Comparison of ENCODE assay signal across 8 mouse cellular contexts in the genomic region with DNA sequence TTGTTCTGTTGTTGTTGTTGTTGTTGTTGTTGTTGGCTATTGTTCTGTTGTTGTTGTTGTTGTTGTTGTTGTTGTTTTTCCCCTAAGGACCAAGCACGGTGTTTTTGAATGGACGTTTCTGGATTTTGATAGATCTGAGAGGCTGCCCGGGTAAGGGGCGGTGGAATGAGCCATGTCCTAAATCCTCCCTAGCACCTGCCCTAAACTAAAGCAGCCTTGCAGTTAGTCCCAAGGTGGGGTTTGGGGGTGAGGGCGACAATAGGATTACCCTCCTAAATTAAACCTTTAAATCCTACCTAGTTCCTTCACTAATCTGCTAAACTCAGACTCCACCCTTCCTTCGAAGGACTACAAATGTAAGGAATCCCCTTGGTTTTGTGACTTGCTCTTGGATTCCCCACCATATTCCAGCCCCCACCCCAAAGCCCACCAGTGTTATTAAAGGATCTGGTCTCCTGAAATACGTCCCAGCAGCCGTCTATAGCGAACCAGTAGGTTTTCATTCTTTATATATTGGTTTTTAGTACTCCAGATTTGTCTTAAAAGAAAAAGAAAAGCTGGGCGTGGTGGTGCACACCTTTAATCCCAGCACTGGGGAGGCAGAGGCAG. TPM values are rescaled to one million over a fixed set of nuclear protein-coding genes. Genes with fewer than 3 reads are reported as not detected.
DNase-seq lines count a peak whose midpoint lies in the region; ATAC-seq and TF ChIP-seq lines count a peak whose summit lies in the region.

No protein-coding gene starts in this region.

- DNase-seq in heart, postnatal 25 days (ENCODE audit: low spot score) = no peak
- DNase-seq in MEL (ENCODE audit: low read depth, low spot score) = no peak
- DNase-seq in adrenal gland, postnatal 25 days = no peak
- no peak for DNase-seq in gastrocnemius, postnatal 36 days

- H3K27me3 ChIP-seq in heart, embryonic 15.5 days = no peaks in the 10 kb centered on the region
- H3K27me3 ChIP-seq in MEL (ENCODE audit: control insufficient read depth in 1 of 2, insufficient read depth in 2 of 2, low read length in 2 of 2) = no peaks in the 10 kb centered on the region
- no peaks in the 10 kb centered on the region for H3K27me3 ChIP-seq in erythroblast, embryonic 14.5 days (ENCODE audit: control insufficient read depth)
- H3K27me3 ChIP-seq in limb, embryonic 12.5 days = no peaks in the 10 kb centered on the region
- H3K27me3 ChIP-seq in neural tube, embryonic 14.5 days (ENCODE audit: control insufficient read depth, insufficient read depth, low read length) = no peaks in the 10 kb centered on the region

- no peak for TF ChIP-seq EP300 in MEL (IDR thresholded peaks at IDR 0.05; ENCODE audit: low read depth in 1 of 2, low read length in 2 of 2)

- TF ChIP-seq CTCF in MEL (IDR thresholded peaks at IDR 0.05 in 2 of 3, conservative IDR thresholded peaks at IDR 0.05 in 1 of 3; ENCODE audit: control insufficient read depth in 1 of 3, insufficient read depth in 1 of 3, low read depth in 2 of 3, low read length in 3 of 3, poor library complexity in 1 of 3, severe bottlenecking in 1 of 3) = no peak

- H3K9me3 ChIP-seq in heart, embryonic 15.5 days (replicated peaks) = no peaks in the 10 kb centered on the region
- no peaks in the 10 kb centered on the region for H3K9me3 ChIP-seq in MEL (replicated peaks; ENCODE audit: insufficient read depth, low read length)
- H3K9me3 ChIP-seq in erythroblast, embryonic 14.5 days (ENCODE audit: control insufficient read depth, low read length) = no peaks in the 10 kb centered on the region
- H3K9me3 ChIP-seq in limb, embryonic 12.5 days = no peaks in the 10 kb centered on the region
- no peaks in the 10 kb centered on the region for H3K9me3 ChIP-seq in neural tube, embryonic 14.5 days (ENCODE audit: control insufficient read depth, low read length)

- peak; percentile 59; the same call in 1 of the 2 replicates for ATAC-seq in heart, embryonic 15.5 days (replicated peaks; ENCODE audit: insufficient number of reproducible peaks, insufficient read depth, low FRiP score, low read depth)
- peak; percentile 67 for ATAC-seq in limb, embryonic 12.5 days (ENCODE audit: insufficient number of reproducible peaks, insufficient read depth, low FRiP score, low TSS enrichment, low read depth)
- peak; percentile 66 for ATAC-seq in neural tube, embryonic 14.5 days (ENCODE audit: low read depth)

- H3K79me2 ChIP-seq in MEL (ENCODE audit: control insufficient read depth, insufficient read depth, low read length, poor library complexity) = peaks cover 44% of the 10 kb centered on the region

- TF ChIP-seq POLR2A in MEL (IDR thresholded peaks at IDR 0.05; ENCODE audit: control insufficient read depth in 1 of 2, insufficient read depth in 1 of 2, low read depth in 1 of 2, low read length in 2 of 2, poor library complexity in 1 of 2) = no peak

- peak overlapping the region; percentile 76 for H3K9ac ChIP-seq in heart, embryonic 15.5 days
- peak overlapping the region; percentile 89 for H3K9ac ChIP-seq in MEL (ENCODE audit: control insufficient read depth, low read depth, low read length, poor library complexity, severe bottlenecking)
- peak overlapping the region; percentile 83 for H3K9ac ChIP-seq in limb, embryonic 12.5 days (replicated peaks)
- peak overlapping the region; percentile 78 for H3K9ac ChIP-seq in neural tube, embryonic 14.5 days (replicated peaks; ENCODE audit: low read depth, low read length)

- H3K27ac ChIP-seq in heart, embryonic 15.5 days = peak overlapping the region; percentile 79
- H3K27ac ChIP-seq in MEL (ENCODE audit: control insufficient read depth, low read depth, low read length) = peak overlapping the region; percentile 73
- H3K27ac ChIP-seq in limb, embryonic 12.5 days = peak overlapping the region; percentile 78; the same call in 1 of the 2 replicates
- H3K27ac ChIP-seq in neural tube, embryonic 14.5 days (ENCODE audit: low read depth, low read length) = peak overlapping the region; percentile 84

- no peaks in the 10 kb centered on the region for H3K36me3 ChIP-seq in heart, embryonic 15.5 days
- peaks cover 0 to 14% of the 10 kb centered on the region in 2 experiments; a peak in 2 of 4 replicates for H3K36me3 ChIP-seq in MEL (ENCODE audit: control insufficient read depth in 1 of 2, insufficient read depth in 2 of 2, low read length in 2 of 2)
- peaks cover 4% of the 10 kb centered on the region for H3K36me3 ChIP-seq in erythroblast, embryonic 14.5 days (ENCODE audit: control insufficient read depth)
- no peaks in the 10 kb centered on the region; the same call in 1 of the 2 replicates for H3K36me3 ChIP-seq in limb, embryonic 12.5 days
- no peaks in the 10 kb centered on the region for H3K36me3 ChIP-seq in neural tube, embryonic 14.5 days (ENCODE audit: control insufficient read depth, insufficient read depth, low read length)

- 35% methylated on average over 10 of the region's 10 CpGs for WGBS in heart, embryonic 15.5 days
- WGBS in limb, embryonic 12.5 days = 36% methylated on average over 10 of the region's 10 CpGs
- 38% methylated on average over 10 of the region's 10 CpGs for WGBS in neural tube, embryonic 14.5 days

- peak overlapping the region; percentile 80 for H3K4me2 ChIP-seq in heart, embryonic 15.5 days
- peak overlapping the region; percentile 72 for H3K4me2 ChIP-seq in limb, embryonic 12.5 days
- peak overlapping the region; percentile 49 for H3K4me2 ChIP-seq in neural tube, embryonic 14.5 days (ENCODE audit: low read depth, low read length)

- H3K4me1 ChIP-seq in heart, embryonic 15.5 days (replicated peaks) = peaks cover 12% of the 10 kb centered on the region
- H3K4me1 ChIP-seq in MEL (ENCODE audit: control insufficient read depth in 1 of 2, insufficient read depth in 2 of 2, low read length in 2 of 2) = peaks cover 0 to 9% of the 10 kb centered on the region in 2 experiments; a peak in 2 of 4 replicates
- peaks cover 23% of the 10 kb centered on the region for H3K4me1 ChIP-seq in erythroblast, embryonic 14.5 days (ENCODE audit: control insufficient read depth)
- H3K4me1 ChIP-seq in limb, embryonic 12.5 days (replicated peaks) = peaks cover 16% of the 10 kb centered on the region
- peaks cover 18% of the 10 kb centered on the region for H3K4me1 ChIP-seq in neural tube, embryonic 14.5 days (ENCODE audit: control insufficient read depth, insufficient read depth, low read length)

- peak overlapping the region; percentile 75 for H3K4me3 ChIP-seq in heart, embryonic 15.5 days
- H3K4me3 ChIP-seq in MEL (ENCODE audit: control insufficient read depth in 1 of 2, insufficient read depth in 1 of 2, low read depth in 2 of 2, low read length in 2 of 2) = peak overlapping the region; percentile 89 to 97
- H3K4me3 ChIP-seq in erythroblast, embryonic 14.5 days (replicated peaks) = peak overlapping the region; percentile 72
- peak overlapping the region; percentile 78 for H3K4me3 ChIP-seq in limb, embryonic 12.5 days (replicated peaks)
- peak overlapping the region; percentile 82 for H3K4me3 ChIP-seq in neural tube, embryonic 14.5 days (ENCODE audit: low read depth, low read length)

- intact Hi-C loops in heart, postnatal 25 days (cut with DNase I) = no loop called here
- intact Hi-C loops in gastrocnemius, postnatal 36 days (cut with DNase I) = no loop called here

- TF ChIP-seq RAD21 in MEL (IDR thresholded peaks at IDR 0.05; ENCODE audit: low read depth, low read length) = no peak

TF ChIP-seq in MEL, 35 proteins besides CTCF, POLR2A, EP300 and RAD21:
- TF ChIP-seq USF1 (IDR thresholded peaks at IDR 0.05; ENCODE audit: low read depth, low read length) (no peak), CHD1 (IDR thresholded peaks at IDR 0.05; ENCODE audit: low read depth, low read length) (no peak), KAT2A (conservative IDR thresholded peaks at IDR 0.05; ENCODE audit: low read depth, low read length) (no peak), ZNF384 (IDR thresholded peaks at IDR 0.05; ENCODE audit: low read depth, low read length) (no peak), MEF2A (IDR thresholded peaks at IDR 0.05; ENCODE audit: extremely low read depth, insufficient replicate concordance, low read depth, low read length, poor library complexity, severe bottlenecking) (no peak), NELFE (IDR thresholded peaks at IDR 0.05; ENCODE audit: low read depth, low read length) (no peak), TAL1 (IDR thresholded peaks at IDR 0.05; ENCODE audit: low read length) (no peak), JUND (IDR thresholded peaks at IDR 0.05; ENCODE audit: low read depth, low read length) (no peak), ETS1 (IDR thresholded peaks at IDR 0.05; ENCODE audit: low read depth, low read length) (no peak), MYB (IDR thresholded peaks at IDR 0.05; ENCODE audit: low read depth, low read length) (no peak)

RNA-seq across cellular contexts. Expression of a gene that starts 0.6 kb away (rescaled TPM):
- 27.7 and 32.5 TPM in 2 replicates for polyA plus RNA-seq in heart, embryonic 15.5 days (2015; fragmentation: Nextera tagmentation; extraction: Ambion mirVana)
- 1 to 10 TPM; 8.4 to 9.2 TPM for total RNA-seq in heart, postnatal 25 days (2021)
- 124 and 130 TPM in 2 replicates for total RNA-seq in MEL (2012; rRNA removed)
- 100 to 1,000 TPM in 1 of 2 experiments, not detected in 1; 142 TPM for polyA plus RNA-seq in MEL (2012; ENCODE audit: insufficient read depth in 1 of 2, insufficient read length in 2 of 2, low read depth in 1 of 2, low replicate concordance in 2 of 2, missing spikeins in 1 of 2)
- 0.16 and 0.26 TPM in 2 replicates for polyA plus RNA-seq in erythroblast, embryonic 14.5 days (2012)
- 77.2 and 77.8 TPM in 2 replicates for polyA plus RNA-seq in limb, embryonic 12.5 days (2016; fragmentation: Nextera tagmentation; extraction: Ambion mirVana)
- polyA plus RNA-seq in neural tube, embryonic 14.5 days (2014; fragmentation: Nextera tagmentation; extraction: Ambion mirVana) = 27.8 and 35.1 TPM in 2 replicates
- total RNA-seq in adrenal gland, postnatal 25 days (2021) = 24.7 and 25.2 TPM in 2 replicates
- 10 to 100 TPM; 10.9 to 12.4 TPM for total RNA-seq in gastrocnemius, postnatal 36 days (2021)

RNA-seq across cellular contexts. Expression of a gene that starts 44.0 kb away (rescaled TPM):
- polyA plus RNA-seq in heart, embryonic 15.5 days (2015; fragmentation: Nextera tagmentation; extraction: Ambion mirVana) = 43.7 and 50.7 TPM in 2 replicates
- 1 to 10 TPM; 5.3 to 6.5 TPM for total RNA-seq in heart, postnatal 25 days (2021)
- 0.12 and 0.29 TPM in 2 replicates for total RNA-seq in MEL (2012; rRNA removed)
- under 1 TPM in 1 of 2 experiments, not detected in 1; 0.19 TPM for polyA plus RNA-seq in MEL (2012; ENCODE audit: insufficient read depth in 1 of 2, insufficient read length in 2 of 2, low read depth in 1 of 2, low replicate concordance in 2 of 2, missing spikeins in 1 of 2)
- polyA plus RNA-seq in erythroblast, embryonic 14.5 days (2012) = 0.01 TPM in 1 of 2 replicates, not detected in the other
- polyA plus RNA-seq in limb, embryonic 12.5 days (2016; fragmentation: Nextera tagmentation; extraction: Ambion mirVana) = 81.9 and 83.7 TPM in 2 replicates
- 35.9 and 39.5 TPM in 2 replicates for polyA plus RNA-seq in neural tube, embryonic 14.5 days (2014; fragmentation: Nextera tagmentation; extraction: Ambion mirVana)
- 1.5 and 2.3 TPM in 2 replicates for total RNA-seq in adrenal gland, postnatal 25 days (2021)
- total RNA-seq in gastrocnemius, postnatal 36 days (2021) = 10 to 100 TPM; 10.7 to 11.4 TPM

Comparison
In these comparisons a context has a peak if more than half of its experiments do, and no peak if none do; other contexts are left out.
1. RNA of a gene that starts 0.6 kb away (polyA plus RNA-seq): 142 TPM in MEL, 77.2 to 77.8 TPM in limb, embryonic 12.5 days, 27.8 to 35.1 TPM in neural tube, embryonic 14.5 days and 27.7 to 32.5 TPM in heart, embryonic 15.5 days; 0.16 to 0.26 TPM in erythroblast, embryonic 14.5 days; every median in the first group is over 10 times any median in the second.
2. RNA of a gene that starts 44.0 kb away (polyA plus RNA-seq): 81.9 to 83.7 TPM in limb, embryonic 12.5 days, 43.7 to 50.7 TPM in heart, embryonic 15.5 days and 35.9 to 39.5 TPM in neural tube, embryonic 14.5 days; 0.19 TPM in MEL and 0.01 TPM in erythroblast, embryonic 14.5 days; every median in the first group is over 10 times any median in the second.
3. Peak in every context shown above with its lines, with median percentiles within 50 percentile points of each other: ATAC-seq, H3K27ac ChIP-seq, H3K4me2 ChIP-seq, H3K4me3 ChIP-seq and H3K9ac ChIP-seq.